Mouse (Mus musculus) brain, embryonic 14.5 days (tissue): ENCODE data around the gene Utp20. TPM values are rescaled to one million over a fixed set of nuclear protein-coding genes. Genes with fewer than 3 reads are reported as not detected.
A peak's percentile ranks its signal among the peaks of the same experiment; 100 is the strongest.
"Not testable (repeated sequence)": the region's sequence is repeated elsewhere in the genome, so short reads cannot be mapped to it uniquely, and the experiment has no call there.

Source experiments
- DNase-seq: peaks from one replicate; pipeline ENCODE4 v3.0.0-alpha.2; 2011; ENCODE audit warnings: low read depth
- CTCF ChIP-seq: fragments of 200-500 bp; IDR thresholded peaks from 2 replicates; pipeline ENCODE4 v1.5.1; 2012; ENCODE audit warnings: inconsistent platforms, mild to moderate bottlenecking, moderate library complexity, borderline replicate concordance; ENCODE audit not compliant: insufficient read depth, insufficient read length; ENCODE audit errors: extremely low read depth
- POLR2A ChIP-seq: fragments of 200-500 bp; IDR thresholded peaks from 2 replicates; pipeline ENCODE4 v1.6.1; 2012; ENCODE audit warnings: mild to moderate bottlenecking, inconsistent platforms, borderline replicate concordance; ENCODE audit not compliant: poor library complexity, insufficient read depth, insufficient read length, severe bottlenecking; ENCODE audit errors: extremely low read depth
- polyA plus RNA-seq: library from polyadenylated mRNA; depleted of rRNA; stranded (reverse); fragments of >200 nt; gene quantifications from 2 replicates; pipeline ENCODE4 v1.2.3, GENCODE M21; 2012

Utp20 gene
- polyA plus RNA-seq, 1 experiment: 12.9 TPM

DNA sequence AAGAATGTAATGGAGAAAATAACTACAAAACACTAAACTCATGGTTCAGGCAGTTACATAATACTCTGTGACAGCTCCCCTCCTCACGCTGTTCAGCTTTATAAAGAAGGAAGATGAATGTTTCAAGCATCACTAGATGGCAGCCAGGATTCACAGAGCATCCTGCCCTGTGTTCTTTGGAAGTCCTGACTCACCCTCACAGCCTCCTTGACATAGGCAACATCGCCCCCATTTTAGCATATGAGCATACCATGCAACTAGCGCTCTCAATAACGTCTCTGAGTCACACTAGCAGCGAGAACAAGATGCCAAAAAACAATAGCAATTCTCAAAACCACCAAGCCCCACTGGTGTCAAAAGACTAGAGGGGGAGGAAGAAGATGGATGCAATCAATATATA, 9.3 kb downstream of the Utp20 start:
- peak; percentile 2 for DNase-seq
- TF ChIP-seq POLR2A: no peak
- TF ChIP-seq CTCF: no peak

DNA sequence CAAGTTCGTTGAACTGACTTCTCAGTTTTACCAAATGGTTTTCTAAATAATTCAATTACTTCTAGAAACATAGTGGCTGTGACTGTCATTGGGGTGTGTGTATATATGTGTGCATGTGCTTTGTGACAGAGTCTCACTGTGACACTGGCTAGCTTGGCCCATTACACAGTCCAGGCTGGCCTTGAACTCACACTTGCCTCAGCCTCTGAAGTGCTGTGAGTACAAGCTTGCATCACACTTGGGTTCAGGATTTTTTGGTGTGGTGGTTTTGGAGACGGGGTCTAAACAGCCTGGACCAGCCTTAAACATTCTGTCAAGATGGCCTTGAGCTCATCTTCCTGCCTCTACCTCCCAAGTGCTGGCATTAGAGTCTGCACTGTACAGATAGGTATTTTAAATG, 11.3 kb downstream of the Utp20 start:
- TF ChIP-seq CTCF: no peak
- no peak for TF ChIP-seq POLR2A
- no peak for DNase-seq

DNA sequence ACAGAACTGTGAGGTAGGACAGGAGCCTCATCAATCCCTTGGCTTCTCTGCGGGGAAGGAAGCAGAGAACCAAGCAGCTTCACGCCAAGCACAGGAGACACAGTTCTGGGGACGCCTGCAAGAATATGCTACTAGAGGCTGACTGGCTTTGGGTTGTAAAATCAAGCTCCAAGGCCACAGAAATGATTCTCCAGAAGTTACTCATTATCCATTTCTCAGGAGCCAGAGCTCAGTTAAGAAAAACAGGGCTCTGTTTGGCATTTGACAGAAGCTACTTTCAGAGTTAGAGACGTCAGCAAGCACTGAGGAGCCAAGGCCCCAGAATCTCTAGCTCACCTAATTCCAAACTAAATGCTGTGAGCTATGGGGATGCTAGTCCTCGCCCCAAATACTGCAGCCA, 14.9 kb downstream of the Utp20 start:
- TF ChIP-seq CTCF (no peak), POLR2A (no peak)
- DNase-seq: no peak

DNA sequence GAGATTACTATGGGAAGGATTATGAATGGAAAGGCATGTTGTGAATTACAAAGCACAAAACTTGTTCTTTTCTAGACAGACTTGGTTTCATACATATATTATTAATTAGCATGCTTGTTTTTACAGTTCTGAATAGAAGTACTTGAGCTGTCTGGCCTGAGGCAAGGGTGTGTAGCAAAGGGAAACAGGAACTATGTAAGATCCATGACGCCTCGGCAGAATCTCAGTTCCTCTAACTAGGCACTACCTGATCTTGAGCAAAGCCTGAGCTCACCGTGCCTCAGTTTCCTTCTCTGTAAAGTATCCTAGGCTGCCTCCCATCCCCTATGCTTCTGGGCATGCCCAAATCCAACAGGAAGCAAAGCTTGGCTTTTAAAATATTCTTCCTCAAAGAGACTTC, 24.4 kb downstream of the Utp20 start:
- no peak for DNase-seq
- TF ChIP-seq POLR2A (no peak), CTCF (no peak)

DNA sequence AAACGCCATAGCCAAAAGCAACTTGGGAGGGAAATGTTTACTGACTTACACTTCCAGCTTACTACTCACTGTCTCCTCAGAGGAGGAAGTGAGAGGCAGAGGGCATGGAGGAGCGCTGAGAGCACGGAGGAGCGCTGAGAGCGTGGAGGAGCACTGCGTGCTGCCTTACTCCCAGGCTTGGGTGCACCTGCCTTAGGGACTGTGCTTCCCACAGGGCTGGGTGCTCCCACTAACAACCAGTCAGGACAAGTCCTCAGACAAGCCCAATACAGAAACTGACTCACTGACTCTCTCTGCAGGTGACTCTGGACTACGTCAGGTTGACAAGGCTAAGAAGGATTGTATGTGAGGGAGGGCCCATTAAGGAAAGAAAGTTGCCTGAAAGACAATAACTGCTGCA, 27.2 kb downstream of the Utp20 start:
- no peak for TF ChIP-seq POLR2A
- TF ChIP-seq CTCF: no peak

DNA sequence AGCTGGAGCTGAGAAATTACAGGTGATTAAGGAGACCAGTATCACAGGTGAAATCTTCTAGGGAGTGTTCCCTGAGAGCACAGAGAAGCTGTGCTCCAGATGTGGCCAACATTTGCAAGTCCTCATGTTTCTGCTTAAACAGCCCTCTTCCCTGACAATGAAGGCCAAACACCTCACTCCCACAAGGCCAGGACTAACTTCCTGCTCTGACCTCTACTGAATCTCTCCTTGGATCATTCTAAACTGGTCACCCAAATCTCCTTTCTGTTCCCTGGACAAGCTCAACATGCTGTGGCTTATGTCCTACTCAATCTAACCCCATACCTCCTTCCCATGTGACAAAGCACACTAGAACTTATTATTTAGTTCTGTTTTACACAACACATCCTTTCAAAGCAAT, 29.2 kb downstream of the Utp20 start:
- no peak for TF ChIP-seq CTCF
- TF ChIP-seq POLR2A: no peak
- no peak for DNase-seq

More for the DNA sequence above, 27.2 kb downstream of the Utp20 start:
- no peak for DNase-seq

DNA sequence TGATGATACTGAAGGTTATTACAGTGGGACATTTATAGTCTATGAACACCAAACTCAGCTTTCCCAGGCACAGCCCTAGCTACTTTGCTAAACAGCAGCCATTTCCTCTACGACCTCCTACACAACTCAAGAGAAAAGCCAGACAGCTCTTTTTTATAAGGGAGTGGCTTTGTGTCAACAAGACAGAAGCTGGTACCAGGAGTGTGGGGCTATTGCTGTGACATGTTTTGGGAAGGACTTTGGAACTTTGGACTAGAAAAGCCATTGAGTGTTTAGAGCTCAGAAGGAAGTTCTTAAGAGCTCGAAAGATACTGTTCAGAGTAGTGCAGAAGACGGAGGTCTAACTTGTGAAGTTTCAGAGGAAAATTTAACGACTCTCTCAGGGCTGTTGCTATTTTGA, 29.7 kb downstream of the Utp20 start:
- no peak for DNase-seq

DNA sequence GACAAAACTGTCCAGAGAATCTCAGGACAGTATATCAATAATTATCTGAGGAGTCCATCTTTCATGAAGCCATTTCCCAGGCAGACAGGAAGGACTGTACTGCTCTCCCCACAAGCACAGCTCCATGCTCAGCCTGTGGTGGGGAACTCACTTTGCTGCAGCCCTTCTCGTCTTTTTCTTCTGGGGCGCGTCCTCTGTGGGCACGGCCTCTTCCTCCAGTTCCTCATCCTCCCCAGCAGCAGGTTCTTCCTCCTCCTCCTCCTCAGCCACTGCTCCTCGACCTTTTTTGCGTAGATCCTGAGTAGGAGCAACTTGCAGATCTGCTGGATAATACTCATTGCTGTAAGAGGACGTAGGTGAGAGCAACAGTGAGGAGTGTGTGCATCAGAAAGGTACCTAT, 31.4 kb downstream of the Utp20 start:
- no peak for DNase-seq
- no peak for TF ChIP-seq CTCF
- TF ChIP-seq POLR2A: no peak

More for the DNA sequence above, 29.7 kb downstream of the Utp20 start:
- TF ChIP-seq POLR2A (no peak), CTCF (no peak)

DNA sequence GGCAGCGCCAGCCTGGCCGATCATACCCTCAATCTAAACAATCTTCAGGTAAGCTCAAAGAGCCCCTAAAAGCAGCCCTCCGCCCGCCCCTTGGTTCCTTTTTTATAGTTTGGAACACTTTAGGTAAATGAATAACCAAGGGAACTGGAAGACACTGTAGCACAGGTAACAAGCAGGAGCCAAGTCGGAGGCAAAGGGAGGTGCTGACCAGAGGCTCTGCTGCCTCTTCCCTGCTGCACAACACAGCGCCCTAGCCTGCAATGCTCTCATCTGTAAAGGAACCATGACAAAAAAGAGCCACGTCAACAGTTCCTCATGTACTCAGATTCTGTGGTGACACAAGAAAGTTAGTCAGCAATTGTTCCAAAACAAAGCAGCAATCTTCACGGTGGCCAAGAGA, 32.0 kb downstream of the Utp20 start:
- TF ChIP-seq CTCF: no peak
- no peak for TF ChIP-seq POLR2A
- no peak for DNase-seq

DNA sequence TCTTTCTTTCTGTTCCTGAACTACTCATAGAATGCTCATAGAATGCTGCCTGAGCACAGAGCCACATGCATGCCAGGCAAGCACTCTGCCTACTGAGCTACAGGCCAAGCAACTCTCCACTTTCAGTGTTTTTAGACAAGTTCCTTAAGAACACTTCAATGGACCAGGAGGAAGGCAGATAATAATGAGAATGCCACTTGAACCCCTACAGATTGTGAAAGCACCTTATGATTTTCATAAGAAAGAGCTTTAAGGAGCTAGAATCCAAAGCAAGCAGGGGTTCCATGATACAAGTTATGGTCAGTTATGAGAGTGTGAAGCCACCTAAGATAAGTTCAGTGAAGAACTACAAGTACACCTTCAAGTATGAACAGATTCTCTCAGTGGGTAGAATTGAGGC, 32.9 kb downstream of the Utp20 start:
- DNase-seq: no peak
- TF ChIP-seq POLR2A (no peak), CTCF (no peak)

DNA sequence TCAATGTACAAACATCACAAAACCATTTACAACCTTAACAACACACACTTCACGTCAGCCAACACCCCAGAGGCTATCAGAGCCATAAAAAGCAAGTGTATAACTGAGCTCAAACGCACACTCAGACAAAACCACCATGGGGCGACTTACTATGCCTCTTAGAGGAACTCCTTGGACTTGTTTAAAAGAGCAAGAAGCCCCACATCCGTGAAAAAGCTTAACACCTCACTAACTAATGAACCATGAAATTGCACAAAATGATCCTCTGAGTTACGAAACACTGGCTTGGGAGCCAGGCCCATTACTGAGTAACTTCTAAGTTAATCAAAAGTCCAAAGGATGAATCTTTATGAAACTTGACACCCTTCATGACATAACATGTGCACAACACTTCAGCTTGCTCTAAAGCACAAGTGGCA, 42.1 kb downstream of the Utp20 start:
- no peak for DNase-seq
- TF ChIP-seq POLR2A (no peak), CTCF (no peak)

DNA sequence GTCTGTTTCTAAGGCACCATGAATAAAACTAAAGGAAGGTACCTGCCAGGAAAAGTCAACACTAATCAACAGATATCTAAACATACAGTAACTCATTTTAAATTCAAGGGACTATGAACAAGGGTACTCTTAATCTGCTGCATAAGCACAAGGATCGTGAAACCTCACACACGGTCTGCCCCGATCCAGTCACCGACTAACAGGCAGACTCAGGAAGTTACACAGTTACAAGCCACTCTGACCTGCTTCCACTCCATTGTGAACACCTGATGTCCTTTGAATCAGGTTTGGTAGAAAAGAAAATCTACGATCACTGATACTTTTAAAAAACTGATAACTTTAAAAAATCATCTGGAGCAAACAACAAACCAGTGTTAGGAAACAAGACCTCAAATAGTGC, 42.7 kb downstream of the Utp20 start:
- TF ChIP-seq POLR2A (no peak), CTCF (no peak)
- DNase-seq: no peak

DNA sequence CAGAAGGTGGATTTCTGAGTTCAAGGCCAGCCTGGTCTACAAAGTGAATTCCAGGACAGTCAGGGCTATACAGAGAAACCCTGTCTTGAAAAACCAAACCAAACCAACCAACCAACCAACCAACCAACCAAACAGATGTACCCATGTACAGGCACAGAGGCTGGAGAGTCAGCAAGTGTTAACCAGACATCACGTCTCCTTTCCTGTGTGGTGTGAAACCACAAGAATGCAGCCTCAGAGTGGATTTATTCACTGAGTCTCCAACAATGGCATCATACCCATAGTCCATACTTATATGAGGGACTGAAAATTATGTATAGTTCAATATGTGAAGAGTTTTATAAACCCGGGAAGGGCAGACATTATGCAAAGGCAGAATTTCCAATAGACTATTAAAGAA, 43.5 kb downstream of the Utp20 start:
- DNase-seq: not testable (repeated sequence)
